Mouse (Mus musculus): ENCODE results near the gene Ubqln4. TPM values are rescaled to one million over a fixed set of nuclear protein-coding genes. Genes with fewer than 3 reads are reported as not detected.

Ubqln4 gene
- polyA plus RNA-seq, 1 experiment from 2014 or later, result 73.4 TPM

DNA sequence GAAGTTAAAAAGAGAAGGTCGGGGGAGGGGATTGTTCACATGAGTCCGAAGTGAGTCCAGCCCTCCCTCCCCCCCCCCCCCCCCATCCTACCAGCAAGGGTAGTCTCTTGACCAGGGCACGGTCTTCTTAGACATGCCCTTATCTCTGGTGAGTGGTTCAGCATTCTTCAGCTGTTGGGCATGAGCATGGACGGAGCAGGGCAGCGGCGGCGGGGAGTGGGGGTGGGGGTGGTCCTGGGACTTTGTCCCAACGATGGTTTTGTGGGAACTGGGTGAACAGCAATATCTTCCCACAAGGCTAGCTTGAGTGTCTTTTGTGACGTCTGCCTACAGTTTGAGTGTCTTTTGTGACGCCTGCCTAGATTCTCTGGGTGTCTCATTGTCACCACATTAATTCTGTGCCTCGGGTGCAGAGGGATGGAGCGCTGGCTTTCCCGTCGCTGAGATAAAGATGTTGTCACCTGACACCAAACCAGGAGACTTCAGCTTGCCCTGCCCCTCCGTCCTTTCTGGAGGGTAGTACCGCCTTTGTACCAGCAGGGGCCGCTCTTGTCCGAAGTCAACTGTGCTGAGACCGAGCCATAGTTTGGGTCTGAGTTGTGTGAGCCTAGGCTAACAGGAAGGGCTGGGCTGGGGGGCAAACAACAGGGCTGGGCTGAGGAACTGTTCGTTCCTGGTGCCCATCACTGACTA lies 53.7 kb downstream of the Ubqln4 start:
- WGBS, result 0% methylated on average over 20 of the region's 20 CpGs
- Histone ChIP-seq H3K4me1 (peaks cover 20% of the 10 kb centered on the region), H3K27ac (peak overlapping the region; percentile 78), H3K9me3 (no peaks in the 10 kb centered on the region), H3K36me3 (replicated peaks) (no peaks in the 10 kb centered on the region), H3K4me3 (peak overlapping the region; percentile 54), H3K27me3 (ENCODE audit: poor library complexity, severe bottlenecking) (peaks cover 8% of the 10 kb centered on the region)
- DNase-seq (ENCODE audit: extremely low spot score, low spot score), result peak; percentile 93

DNA sequence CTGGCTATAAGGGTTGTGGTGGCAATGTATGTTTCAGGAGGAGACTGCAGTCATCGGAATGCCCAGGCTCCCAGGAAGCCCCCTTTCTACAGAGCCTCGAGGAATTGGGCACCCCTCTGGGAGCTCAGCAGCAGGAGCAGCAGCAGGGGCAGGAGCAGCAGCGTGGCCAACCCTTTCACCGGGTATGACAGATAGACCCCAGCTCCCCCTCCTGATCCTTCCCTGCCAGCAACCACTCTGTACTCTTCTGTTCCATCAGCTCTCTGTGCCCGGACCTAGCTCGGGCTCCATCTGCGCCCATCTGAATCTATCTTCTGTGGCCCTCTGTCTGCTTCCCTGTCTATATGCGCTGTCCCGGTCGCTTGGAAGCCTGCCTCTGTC lies 54.2 kb downstream of the Ubqln4 start:
- Histone ChIP-seq H3K9me3 (no peaks in the 10 kb centered on the region), H3K4me1 (peaks cover 20% of the 10 kb centered on the region), H3K27ac (peak overlapping the region; percentile 78), H3K36me3 (replicated peaks) (no peaks in the 10 kb centered on the region), H3K4me3 (peak overlapping the region; percentile 54), H3K27me3 (ENCODE audit: poor library complexity, severe bottlenecking) (peaks cover 8% of the 10 kb centered on the region)
- no peak for DNase-seq (ENCODE audit: extremely low spot score, low spot score)
- WGBS, result 18% methylated on average over 10 of the region's 10 CpGs

DNA sequence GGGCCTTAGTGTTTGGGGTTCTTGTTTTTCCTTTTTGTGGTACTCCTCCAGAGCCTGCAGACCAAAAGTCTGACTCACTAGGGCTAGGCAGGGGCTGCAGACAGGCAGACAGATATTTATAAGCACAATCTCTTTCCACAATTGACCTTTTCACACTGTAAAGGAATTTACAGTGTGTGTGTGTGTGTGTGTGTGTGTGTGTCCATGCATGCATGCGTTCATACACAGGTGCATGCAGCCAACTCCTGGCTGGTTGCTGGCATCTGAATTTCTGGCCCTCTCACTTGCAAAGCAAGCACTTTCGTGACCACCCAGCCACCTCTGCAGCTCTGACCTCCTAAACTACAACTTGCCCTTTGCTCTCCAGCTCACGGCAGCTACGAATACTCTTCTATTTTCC lies 55.5 kb downstream of the Ubqln4 start:
- no peak for DNase-seq (ENCODE audit: extremely low spot score, low spot score)
- H3K27me3 ChIP-seq (ENCODE audit: poor library complexity, severe bottlenecking), result peaks cover 8% of the 10 kb centered on the region
- peaks cover 18% of the 10 kb centered on the region for H3K4me1 ChIP-seq
- no peak overlapping the region for H3K27ac ChIP-seq
- 83% methylated on average over 4 of the region's 4 CpGs for WGBS
- no peak overlapping the region for H3K4me3 ChIP-seq
- H3K36me3 ChIP-seq (replicated peaks), result no peaks in the 10 kb centered on the region
- no peaks in the 10 kb centered on the region for H3K9me3 ChIP-seq

DNA sequence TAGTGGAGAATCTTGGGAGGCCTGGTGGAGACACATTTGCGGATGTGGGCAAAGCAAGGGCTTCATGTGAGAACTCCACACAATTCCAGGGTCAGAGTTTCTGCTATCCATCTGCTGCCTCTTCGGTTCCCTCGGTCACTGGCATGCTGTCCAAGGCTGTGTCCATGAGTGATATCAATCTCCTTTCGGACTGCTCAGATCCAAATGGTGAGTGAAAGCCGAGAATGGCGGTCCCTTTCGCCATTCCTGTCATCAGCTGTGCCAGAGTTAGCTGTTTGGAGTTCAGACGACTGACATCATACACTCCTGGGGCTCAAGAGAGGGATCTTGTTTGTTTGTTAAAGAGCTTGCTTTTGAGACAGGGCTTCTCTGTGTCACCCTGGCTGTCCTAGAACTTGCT lies 60.9 kb downstream of the Ubqln4 start:
- H3K27ac ChIP-seq, result no peak overlapping the region
- WGBS, result 85% methylated on average over 8 of the region's 8 CpGs

DNA sequence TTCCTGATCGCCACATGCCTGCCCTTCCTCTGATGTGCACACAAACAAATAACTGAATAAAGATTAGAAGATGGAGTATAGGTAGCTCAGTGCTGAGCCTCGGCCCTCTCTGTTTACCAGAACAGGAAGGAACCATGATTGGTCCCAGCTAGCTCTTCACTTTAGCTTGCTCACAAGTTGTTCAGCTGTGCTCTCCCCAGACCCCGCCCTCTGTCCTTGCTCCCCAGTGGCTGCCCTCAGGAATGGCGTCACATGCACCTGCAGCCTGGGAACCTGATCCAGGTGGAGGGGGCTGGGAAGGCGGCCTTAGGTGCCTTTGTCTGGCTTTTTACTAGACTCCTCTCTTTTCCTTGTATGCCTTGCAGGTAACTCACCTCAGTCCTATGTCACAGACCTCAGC lies 61.6 kb downstream of the Ubqln4 start:
- Histone ChIP-seq H3K4me3 (peak overlapping the region; percentile 9; the same call in 1 of the 2 replicates), H3K4me1 (peaks cover 33% of the 10 kb centered on the region), H3K36me3 (replicated peaks) (no peaks in the 10 kb centered on the region), H3K27ac (peak overlapping the region; percentile 26), H3K27me3 (ENCODE audit: poor library complexity, severe bottlenecking) (peaks cover 14% of the 10 kb centered on the region; the same call in 1 of the 2 replicates), H3K9me3 (no peaks in the 10 kb centered on the region)
- 58% methylated on average over 5 of the region's 5 CpGs for WGBS
- DNase-seq (ENCODE audit: extremely low spot score, low spot score), result no peak

More for the DNA sequence above, 60.9 kb downstream of the Ubqln4 start:
- Histone ChIP-seq H3K27me3 (ENCODE audit: poor library complexity, severe bottlenecking) (peaks cover 14% of the 10 kb centered on the region; the same call in 1 of the 2 replicates), H3K4me3 (no peak overlapping the region), H3K4me1 (peaks cover 26% of the 10 kb centered on the region), H3K9me3 (no peaks in the 10 kb centered on the region), H3K36me3 (replicated peaks) (no peaks in the 10 kb centered on the region)
- no peak for DNase-seq (ENCODE audit: extremely low spot score, low spot score)

DNA sequence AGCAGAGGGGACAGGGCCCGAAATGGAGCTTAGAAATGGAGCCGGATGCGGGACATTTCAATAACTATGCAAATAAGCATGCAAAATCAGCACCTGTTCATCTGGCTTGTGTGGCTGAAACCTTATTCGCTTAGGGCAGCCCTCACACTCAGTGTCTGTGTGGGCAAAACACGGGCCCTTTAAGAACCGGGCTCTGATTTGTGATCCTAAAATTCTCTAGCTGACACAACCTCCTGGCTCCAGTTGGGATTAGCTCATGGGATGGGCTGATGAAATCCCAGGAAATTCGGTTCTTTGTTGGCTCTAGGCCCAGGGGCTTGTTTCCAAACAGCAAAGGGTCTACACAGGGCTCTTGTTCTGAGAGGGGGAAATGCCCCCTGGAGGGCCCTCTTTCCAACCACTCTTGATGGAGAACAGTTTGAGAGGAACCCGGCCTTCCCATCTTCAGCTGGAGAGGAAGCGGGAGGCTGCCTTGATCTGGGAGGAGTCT lies 62.4 kb downstream of the Ubqln4 start:
- Histone ChIP-seq H3K4me3 (peak overlapping the region; percentile 9; the same call in 1 of the 2 replicates), H3K4me1 (peaks cover 42% of the 10 kb centered on the region), H3K27me3 (ENCODE audit: poor library complexity, severe bottlenecking) (peaks cover 14% of the 10 kb centered on the region; the same call in 1 of the 2 replicates), H3K36me3 (replicated peaks) (no peaks in the 10 kb centered on the region), H3K9me3 (no peaks in the 10 kb centered on the region), H3K27ac (peak overlapping the region; percentile 26; the same call in 1 of the 2 replicates)
- no peak for DNase-seq (ENCODE audit: extremely low spot score, low spot score)
- WGBS, result 48% methylated on average over 9 of the region's 9 CpGs

DNA sequence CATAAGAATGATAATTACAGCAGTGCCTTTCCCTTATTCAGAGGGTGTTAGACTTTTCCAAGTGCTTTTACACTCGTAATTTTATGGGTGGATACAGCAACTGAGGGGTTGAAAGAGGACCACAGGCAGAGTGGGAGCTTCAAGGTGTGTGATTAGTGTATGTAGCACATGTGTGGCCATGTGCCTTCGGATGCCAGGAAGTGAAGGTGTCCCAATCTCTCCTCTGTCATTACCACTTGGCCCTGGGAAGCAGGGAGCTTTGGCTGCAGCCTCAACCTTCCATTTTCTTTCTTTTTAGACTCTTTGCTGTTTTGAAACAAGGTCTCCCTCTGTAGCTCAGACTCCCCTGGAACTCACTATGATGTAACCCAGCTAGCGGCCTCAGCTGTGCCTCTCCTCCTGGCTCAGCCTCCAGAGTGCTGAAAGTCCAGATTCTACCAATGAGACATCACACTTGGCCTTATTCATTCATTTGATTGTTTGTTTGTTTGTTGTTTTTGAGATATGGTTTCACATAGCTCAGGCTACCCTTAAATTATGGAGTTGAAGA lies 63.5 kb downstream of the Ubqln4 start:
- no peak overlapping the region for H3K4me3 ChIP-seq
- DNase-seq (ENCODE audit: extremely low spot score, low spot score), result no peak
- WGBS, result 88% methylated on average over 3 of the region's 3 CpGs
- H3K4me1 ChIP-seq, result peaks cover 44% of the 10 kb centered on the region
- H3K27ac ChIP-seq, result no peak overlapping the region
- no peaks in the 10 kb centered on the region for H3K36me3 ChIP-seq (replicated peaks)
- peaks cover 14% of the 10 kb centered on the region; the same call in 1 of the 2 replicates for H3K27me3 ChIP-seq (ENCODE audit: poor library complexity, severe bottlenecking)
- H3K9me3 ChIP-seq, result no peaks in the 10 kb centered on the region

DNA sequence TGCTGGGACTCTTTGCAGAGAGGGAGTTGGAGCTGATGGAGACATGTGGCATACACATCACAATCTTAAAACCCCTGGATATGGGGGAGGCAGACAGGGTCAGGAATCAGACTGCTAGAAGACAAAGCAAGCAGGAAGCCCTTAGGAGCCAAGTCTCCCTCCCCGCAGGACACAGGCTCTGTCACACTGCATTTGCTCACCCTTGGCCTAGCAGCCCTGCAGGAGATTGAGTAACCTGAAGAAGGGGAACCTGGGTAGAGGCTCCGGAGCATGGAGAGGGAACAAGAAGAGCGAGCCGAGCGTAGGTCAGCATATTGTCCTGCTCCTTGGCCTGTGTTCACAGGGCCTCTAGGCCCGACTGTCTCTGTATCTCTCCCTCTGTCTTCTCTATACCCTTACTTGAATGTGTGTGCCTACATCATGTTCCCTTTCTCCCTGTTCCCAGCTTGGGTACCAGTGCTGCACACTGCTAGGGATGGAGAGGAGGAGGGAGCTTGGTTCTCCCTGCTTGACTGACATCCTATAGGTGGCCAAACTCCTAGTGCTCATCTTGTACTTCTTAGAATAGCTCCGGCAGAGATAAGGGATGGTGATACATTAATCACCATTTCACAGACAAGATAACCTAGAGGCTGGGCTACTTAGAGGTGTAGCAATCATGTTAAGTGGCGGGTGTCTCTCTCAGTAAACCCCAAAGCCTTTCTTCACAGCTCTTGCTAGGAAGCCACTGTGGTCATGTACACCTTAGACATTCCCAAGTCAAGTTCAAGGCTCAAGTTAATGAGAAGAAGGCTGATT lies 64.7 kb downstream of the Ubqln4 start:
- H3K27ac ChIP-seq, result no peak overlapping the region
- 80% methylated on average over 8 of the region's 8 CpGs for WGBS
- peaks cover 57% of the 10 kb centered on the region for H3K4me1 ChIP-seq
- H3K9me3 ChIP-seq, result no peaks in the 10 kb centered on the region
- no peak for DNase-seq (ENCODE audit: extremely low spot score, low spot score)
- peak overlapping the region; percentile 6; the same call in 1 of the 2 replicates for H3K4me3 ChIP-seq
- peaks cover 14% of the 10 kb centered on the region; the same call in 1 of the 2 replicates for H3K27me3 ChIP-seq (ENCODE audit: poor library complexity, severe bottlenecking)
- H3K36me3 ChIP-seq (replicated peaks), result no peaks in the 10 kb centered on the region

MicroRNA genes within 50 kb of the gene (microRNA counts, 519-probe panel; counts per million panel counts)
- microRNA mmu-miR-1905, result 341 counts per million, percentile 65 among the panel's probes with 10 or more counts

Small RNAs within 50 kb of the gene (microRNA-seq; reads per million reads assigned to microRNA genes)
- 1.2 reads per million for gene Mir1905

Other genes starting within 250 kb of the Ubqln4 start
- 114 and 124 TPM in 2 replicates for gene Glmp, start 228.7 kb upstream of the Ubqln4 start, polyA plus RNA-seq (2016; fragmentation: Nextera tagmentation; extraction: Ambion mirVana)
- 2.7 and 3.3 TPM in 2 replicates for gene Tmem79, start 217.6 kb upstream of the Ubqln4 start, polyA plus RNA-seq (2016; fragmentation: Nextera tagmentation; extraction: Ambion mirVana)
- gene Smg5, start 217.5 kb upstream of the Ubqln4 start, polyA plus RNA-seq (2016; fragmentation: Nextera tagmentation; extraction: Ambion mirVana), result 81.7 and 85.6 TPM in 2 replicates
- gene Paqr6, start 189.2 kb upstream of the Ubqln4 start, polyA plus RNA-seq (2016; fragmentation: Nextera tagmentation; extraction: Ambion mirVana), result 1.1 and 1.2 TPM in 2 replicates
- gene Bglap3, start 181.0 kb upstream of the Ubqln4 start, polyA plus RNA-seq (2016; fragmentation: Nextera tagmentation; extraction: Ambion mirVana), result 0.10 and 0.24 TPM in 2 replicates
- not detected in 2 replicates for gene Bglap2, start 175.1 kb upstream of the Ubqln4 start, polyA plus RNA-seq (2016; fragmentation: Nextera tagmentation; extraction: Ambion mirVana)
- gene Bglap, start 169.3 kb upstream of the Ubqln4 start, polyA plus RNA-seq (2016; fragmentation: Nextera tagmentation; extraction: Ambion mirVana), result 0.84 TPM in 1 of 2 replicates, not detected in the other
- 177 and 181 TPM in 2 replicates for gene Pmf1, start 143.4 kb upstream of the Ubqln4 start, polyA plus RNA-seq (2016; fragmentation: Nextera tagmentation; extraction: Ambion mirVana)
- 17.9 and 20.0 TPM in 2 replicates for gene Slc25a44, start 128.6 kb upstream of the Ubqln4 start, polyA plus RNA-seq (2016; fragmentation: Nextera tagmentation; extraction: Ambion mirVana)
- gene Sema4a, start 92.6 kb upstream of the Ubqln4 start, polyA plus RNA-seq (2016; fragmentation: Nextera tagmentation; extraction: Ambion mirVana), result 5.9 and 6.7 TPM in 2 replicates
- 11.6 and 11.8 TPM in 2 replicates for gene Lmna, start 43.8 kb upstream of the Ubqln4 start, polyA plus RNA-seq (2016; fragmentation: Nextera tagmentation; extraction: Ambion mirVana)
- 27.4 and 28.6 TPM in 2 replicates for gene Mex3a, start 21.4 kb upstream of the Ubqln4 start, polyA plus RNA-seq (2016; fragmentation: Nextera tagmentation; extraction: Ambion mirVana)
- gene Rab25, start 5.5 kb upstream of the Ubqln4 start, polyA plus RNA-seq (2016; fragmentation: Nextera tagmentation; extraction: Ambion mirVana), result 2.8 and 4.0 TPM in 2 replicates
- 172 and 174 TPM in 2 replicates for gene Lamtor2, start 684 bp upstream of the Ubqln4 start, polyA plus RNA-seq (2016; fragmentation: Nextera tagmentation; extraction: Ambion mirVana)
- 174 and 188 TPM in 2 replicates for gene Ssr2, start 22.1 kb downstream of the Ubqln4 start, polyA plus RNA-seq (2016; fragmentation: Nextera tagmentation; extraction: Ambion mirVana)
- gene Arhgef2, start 52.2 kb downstream of the Ubqln4 start, polyA plus RNA-seq (2016; fragmentation: Nextera tagmentation; extraction: Ambion mirVana), result 79.3 and 92.6 TPM in 2 replicates
- gene Rxfp4, start 99.4 kb downstream of the Ubqln4 start, polyA plus RNA-seq (2016; fragmentation: Nextera tagmentation; extraction: Ambion mirVana), result not detected in 2 replicates
- 86.3 and 97.3 TPM in 2 replicates for gene Khdc4, start 132.0 kb downstream of the Ubqln4 start, polyA plus RNA-seq (2016; fragmentation: Nextera tagmentation; extraction: Ambion mirVana)
- gene Rit1, start 163.1 kb downstream of the Ubqln4 start, polyA plus RNA-seq (2016; fragmentation: Nextera tagmentation; extraction: Ambion mirVana), result 32.3 and 34.3 TPM in 2 replicates
- 121 and 123 TPM in 2 replicates for gene Syt11, start 221.4 kb downstream of the Ubqln4 start, polyA plus RNA-seq (2016; fragmentation: Nextera tagmentation; extraction: Ambion mirVana)

Data from forebrain, embryonic 10.5 days (tissue).